Mouse (Mus musculus) CH12.LX (cell line): ENCODE data around the gene Trim11. TPM values are rescaled to one million over a fixed set of nuclear protein-coding genes. Genes with fewer than 3 reads are reported as not detected.

ENCODE experiments used
- DNase-seq: peaks from one replicate; pipeline ENCODE4 v3.0.0-alpha.2; 2013; ENCODE audit errors: extremely low read depth
- H3K27ac ChIP-seq: 2 replicates; pipeline ENCODE4 v1.5.1; 2012; ENCODE audit warnings: low read depth, mild to moderate bottlenecking, control low read depth, moderate library complexity; ENCODE audit not compliant: insufficient read depth
- H3K27me3 ChIP-seq: replicated peaks from 2 replicates; pipeline ENCODE3; 2012; ENCODE audit warnings: inconsistent platforms
- H3K36me3 ChIP-seq, 2 experiments: replicated peaks in 1 of 2; 2 replicates each; pipeline versions ENCODE3 to v1.6.1; 2012; ENCODE audit warnings: inconsistent platforms in 1 of 2, low read length in 1 of 2, mild to moderate bottlenecking in 1 of 2, mixed read lengths in 1 of 2, moderate library complexity in 1 of 2; ENCODE audit not compliant: control insufficient read depth in 1 of 2, insufficient read depth in 1 of 2
- H3K4me1 ChIP-seq, 2 experiments: 2 replicates each; pipeline ENCODE4 v1.6.1; 2012; ENCODE audit warnings: inconsistent platforms in 1 of 2, moderate library complexity in 1 of 2; ENCODE audit not compliant: insufficient read depth in 2 of 2, control insufficient read depth in 1 of 2
- H3K4me2 ChIP-seq: 2 replicates; pipeline ENCODE4 v1.6.1; 2012; ENCODE audit warnings: low read depth, mild to moderate bottlenecking, control low read depth; ENCODE audit not compliant: poor library complexity, insufficient read depth, severe bottlenecking
- H3K4me3 ChIP-seq, 3 experiments: fragments of 150-350 bp in 1 of 3; sonication (generic) in 1 of 3; replicated peaks in 1 of 3; 2 replicates each; pipeline versions ENCODE3 to v1.5.1; 2011 to 2012; ENCODE audit warnings: low read depth in 2 of 3, low read length in 2 of 3, mild to moderate bottlenecking in 2 of 3, moderate library complexity in 2 of 3, control low read depth in 1 of 3, improper control_type of control experiment in 1 of 3, inconsistent platforms in 1 of 3, mixed read lengths in 1 of 3; ENCODE audit not compliant: poor library complexity in 1 of 3
- H3K79me2 ChIP-seq: replicated peaks from 2 replicates; pipeline ENCODE4 v1.6.1; 2012; ENCODE audit warnings: mild to moderate bottlenecking, moderate library complexity; ENCODE audit not compliant: control insufficient read depth, poor library complexity, insufficient read depth, severe bottlenecking; ENCODE audit errors: extremely low read depth
- H3K9ac ChIP-seq: 2 replicates; pipeline ENCODE4 v1.6.1; 2012; ENCODE audit warnings: low read depth, mild to moderate bottlenecking, control low read depth, moderate library complexity; ENCODE audit not compliant: insufficient read depth
- H3K9me3 ChIP-seq: replicated peaks from 2 replicates; pipeline ENCODE3; 2012; ENCODE audit warnings: low read length, inconsistent platforms, mixed read lengths
- BHLHE40 ChIP-seq: IDR thresholded peaks from 2 replicates; pipeline ENCODE4 v1.6.1; 2011; ENCODE audit warnings: mild to moderate bottlenecking, low read depth, low read length, improper control_type of control experiment
- CHD1 ChIP-seq: IDR thresholded peaks from 2 replicates; pipeline ENCODE4 v1.6.1; 2012; ENCODE audit warnings: low read depth, low read length, improper control_type of control experiment, inconsistent platforms
- CHD2 ChIP-seq: IDR thresholded peaks from 2 replicates; pipeline ENCODE4 v1.6.1; 2011; ENCODE audit warnings: low read length, improper control_type of control experiment
- CTCF ChIP-seq, 2 experiments: IDR thresholded peaks in 1 of 2; conservative IDR thresholded peaks in 1 of 2; 2 replicates each; pipeline ENCODE4 v1.5.1; 2011 to 2012; ENCODE audit warnings: low read depth in 2 of 2, low read length in 2 of 2, improper control_type of control experiment in 1 of 2, inconsistent platforms in 1 of 2, mild to moderate bottlenecking in 1 of 2, moderate library complexity in 1 of 2
- E2F4 ChIP-seq: IDR thresholded peaks from 2 replicates; pipeline ENCODE4 v1.6.1; 2011; ENCODE audit warnings: low read depth, low read length, improper control_type of control experiment; ENCODE audit not compliant: insufficient replicate concordance
- ELF1 ChIP-seq: IDR thresholded peaks from 2 replicates; pipeline ENCODE4 v1.6.1; 2014; ENCODE audit warnings: low read depth, mild to moderate bottlenecking, inconsistent platforms, low read length, improper control_type of control experiment
- EP300 ChIP-seq: IDR thresholded peaks from 2 replicates; pipeline ENCODE4 v1.6.1; 2011; ENCODE audit warnings: low read length, improper control_type of control experiment
- ETS1 ChIP-seq: conservative IDR thresholded peaks from 2 replicates; pipeline ENCODE4 v1.6.1; 2012; ENCODE audit warnings: low read depth, mild to moderate bottlenecking, inconsistent platforms, low read length, improper control_type of control experiment, moderate library complexity
- GABPA ChIP-seq: IDR thresholded peaks from 2 replicates; pipeline ENCODE4 v1.6.1; 2012; ENCODE audit warnings: low read depth, low read length, improper control_type of control experiment, inconsistent platforms; ENCODE audit not compliant: insufficient replicate concordance
- HCFC1 ChIP-seq: IDR thresholded peaks from 2 replicates; pipeline ENCODE4 v1.6.1; 2012; ENCODE audit warnings: low read depth, mild to moderate bottlenecking, inconsistent platforms, low read length, improper control_type of control experiment
- IRF4 ChIP-seq: IDR thresholded peaks from 2 replicates; pipeline ENCODE4 v1.6.1; 2014; ENCODE audit warnings: low read depth, mild to moderate bottlenecking, inconsistent platforms, low read length, improper control_type of control experiment
- JUN ChIP-seq: IDR thresholded peaks from 2 replicates; pipeline ENCODE4 v1.6.1; 2011; ENCODE audit warnings: low read depth, mild to moderate bottlenecking, low read length, improper control_type of control experiment, moderate library complexity; ENCODE audit not compliant: insufficient read depth
- JUND ChIP-seq: conservative IDR thresholded peaks from 2 replicates; pipeline ENCODE4 v1.6.1; 2011; ENCODE audit warnings: low read depth, low read length, improper control_type of control experiment
- KAT2A ChIP-seq: IDR thresholded peaks from 2 replicates; pipeline ENCODE4 v1.6.1; 2012; ENCODE audit warnings: low read length, improper control_type of control experiment, inconsistent platforms; ENCODE audit not compliant: insufficient replicate concordance
- MAFK ChIP-seq: IDR thresholded peaks from 2 replicates; pipeline ENCODE4 v1.6.1; 2011; ENCODE audit warnings: low read length, improper control_type of control experiment; ENCODE audit not compliant: insufficient replicate concordance
- MAX ChIP-seq: IDR thresholded peaks from 2 replicates; pipeline ENCODE4 v1.6.1; 2011; ENCODE audit warnings: low read length, improper control_type of control experiment
- MAZ ChIP-seq: IDR thresholded peaks from 2 replicates; pipeline ENCODE4 v1.6.1; 2012; ENCODE audit warnings: low read depth, mild to moderate bottlenecking, inconsistent platforms, low read length, improper control_type of control experiment, moderate library complexity
- MEF2A ChIP-seq: IDR thresholded peaks from 2 replicates; pipeline ENCODE4 v1.6.1; 2014; ENCODE audit warnings: low read depth, mild to moderate bottlenecking, inconsistent platforms, low read length, improper control_type of control experiment, borderline replicate concordance
- MXI1 ChIP-seq: IDR thresholded peaks from 2 replicates; pipeline ENCODE4 v1.6.1; 2011; ENCODE audit warnings: mild to moderate bottlenecking, low read depth, low read length, improper control_type of control experiment
- MYC ChIP-seq: IDR thresholded peaks from 2 replicates; pipeline ENCODE4 v1.6.1; 2011; ENCODE audit warnings: low read depth, mild to moderate bottlenecking, improper control_type of control experiment, low read length
- NELFE ChIP-seq: IDR thresholded peaks from 2 replicates; pipeline ENCODE4 v1.6.1; 2011; ENCODE audit warnings: low read depth, low read length, improper control_type of control experiment
- NRF1 ChIP-seq: IDR thresholded peaks from 2 replicates; pipeline ENCODE4 v1.6.1; 2014; ENCODE audit warnings: low read depth, mild to moderate bottlenecking, inconsistent platforms, low read length, improper control_type of control experiment, moderate library complexity
- PAX5 ChIP-seq: IDR thresholded peaks from 2 replicates; pipeline ENCODE4 v1.6.1; 2012; ENCODE audit warnings: low read length, inconsistent platforms, mixed read lengths
- POLR2A ChIP-seq: IDR thresholded peaks from 2 replicates; pipeline ENCODE4 v1.6.1; 2011; ENCODE audit warnings: low read depth, mild to moderate bottlenecking, improper control_type of control experiment, low read length
- POLR2AphosphoS2 ChIP-seq: IDR thresholded peaks from 2 replicates; pipeline ENCODE4 v1.6.1; 2011; ENCODE audit warnings: low read depth, low read length, improper control_type of control experiment
- RAD21 ChIP-seq: IDR thresholded peaks from 2 replicates; pipeline ENCODE4 v1.6.1; 2011; ENCODE audit warnings: low read depth, mild to moderate bottlenecking, low read length, improper control_type of control experiment, moderate library complexity
- RCOR1 ChIP-seq: conservative IDR thresholded peaks from 2 replicates; pipeline ENCODE4 v1.6.1; 2012; ENCODE audit warnings: low read depth, mild to moderate bottlenecking, inconsistent platforms, low read length, improper control_type of control experiment
- SIN3A ChIP-seq: IDR thresholded peaks from 2 replicates; pipeline ENCODE4 v1.6.1; 2012; ENCODE audit warnings: low read length, improper control_type of control experiment, inconsistent platforms
- SMC3 ChIP-seq: IDR thresholded peaks from 2 replicates; pipeline ENCODE4 v1.6.1; 2011; ENCODE audit warnings: low read depth, low read length, improper control_type of control experiment
- TBP ChIP-seq: conservative IDR thresholded peaks from 2 replicates; pipeline ENCODE4 v1.6.1; 2011; ENCODE audit warnings: low read depth, low read length, improper control_type of control experiment
- TCF12 ChIP-seq: IDR thresholded peaks from 2 replicates; pipeline ENCODE4 v1.6.1; 2014; ENCODE audit warnings: low read depth, mild to moderate bottlenecking, inconsistent platforms, low read length, improper control_type of control experiment
- UBTF ChIP-seq: IDR thresholded peaks from 2 replicates; pipeline ENCODE4 v1.6.1; 2012; ENCODE audit warnings: low read depth, mild to moderate bottlenecking, inconsistent platforms, low read length, improper control_type of control experiment, moderate library complexity
- USF1 ChIP-seq: IDR thresholded peaks from 2 replicates; pipeline ENCODE4 v1.6.1; 2014; ENCODE audit warnings: low read depth, mild to moderate bottlenecking, inconsistent platforms, low read length, improper control_type of control experiment
- USF2 ChIP-seq: conservative IDR thresholded peaks from 2 replicates; pipeline ENCODE4 v1.6.1; 2011; ENCODE audit warnings: low read depth, low read length, improper control_type of control experiment
- ZC3H11A ChIP-seq: IDR thresholded peaks from 2 replicates; pipeline ENCODE4 v1.6.1; 2012; ENCODE audit warnings: low read depth, mild to moderate bottlenecking, inconsistent platforms, low read length, improper control_type of control experiment
- ZKSCAN1 ChIP-seq: IDR thresholded peaks from 2 replicates; pipeline ENCODE4 v1.6.1; 2012; ENCODE audit warnings: low read depth, inconsistent platforms, low read length, improper control_type of control experiment, borderline replicate concordance
- ZMIZ1 ChIP-seq: IDR thresholded peaks from 2 replicates; pipeline ENCODE4 v1.6.1; 2012; ENCODE audit warnings: low read depth, mild to moderate bottlenecking, inconsistent platforms, low read length, improper control_type of control experiment
- ZNF384 ChIP-seq: IDR thresholded peaks from 2 replicates; pipeline ENCODE4 v1.6.1; 2012; ENCODE audit warnings: low read depth, low read length, improper control_type of control experiment, inconsistent platforms
- dilution Hi-C: fragments of 300-500 bp; cut with MboI; formaldehyde crosslinking; loops from 2 replicates; pipeline ENCODE4 v1.14.3; 2020; ENCODE audit warnings: low sequenced_read_pairs; ENCODE audit not compliant: extremely low pct_unique_long_range_greater_than_20kb, extremely low pct_ligation_motif_present
- in situ Hi-C: fragments of 300-500 bp; cut with MboI; formaldehyde crosslinking; loops from 3 replicates; pipeline ENCODE4 v1.14.3; 2019; ENCODE audit warnings: low sequenced_read_pairs, low pct_ligation_motif_present, low pct_unique_long_range_greater_than_20kb, mixed read lengths
- polyA plus RNA-seq: library from polyadenylated mRNA; unstranded; fragments of >175 nt; gene quantifications from 2 replicates; pipeline ENCODE4 v1.2.1, GENCODE M21; 2012; ENCODE audit warnings: low read depth; ENCODE audit not compliant: insufficient read length
- total RNA-seq, 2 experiments: library from RNA; depleted of rRNA; stranded (reverse); fragments of 300-350 nt in 1 of 2; fragments of >200 nt in 1 of 2; gene quantifications; 2 replicates each; pipeline ENCODE4 v1.2.3; 2012 to 2014

Trim11 gene
- total and polyA plus RNA-seq, 3 experiments = 21.8 to 33.2 (median 23.2) TPM

DNA sequence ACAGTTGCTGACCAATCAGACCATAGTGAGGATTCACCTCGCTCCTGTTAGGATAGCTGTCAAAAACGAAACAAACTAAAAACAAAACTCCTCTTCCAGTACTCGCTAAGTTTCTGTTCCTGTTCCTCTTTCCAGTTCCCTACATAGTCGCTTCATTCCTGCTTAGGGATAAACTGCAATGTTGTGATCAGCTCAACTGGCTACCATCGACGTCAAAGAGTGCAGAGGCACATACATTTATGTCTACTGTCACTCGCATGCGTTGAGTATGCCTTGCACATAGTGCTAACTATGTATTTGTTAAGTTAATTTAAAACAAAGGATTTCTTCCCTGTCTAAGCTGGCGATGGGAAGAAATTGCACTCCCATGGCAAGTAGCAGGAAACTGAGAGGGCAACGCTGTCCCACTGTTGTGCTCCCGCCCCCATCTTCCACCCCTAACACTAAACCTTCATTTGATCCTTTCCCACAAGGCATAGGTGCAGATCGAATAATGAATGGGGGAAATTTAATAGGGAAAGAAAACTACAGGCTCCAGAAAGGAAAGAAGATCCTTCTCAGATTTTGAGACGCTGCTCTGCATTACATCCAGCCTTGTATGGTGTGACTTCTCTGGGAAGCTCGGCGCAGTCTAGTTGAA, 18.6 kb upstream of the Trim11 start:
- H3K27ac ChIP-seq = no peak overlapping the region
- H3K79me2 ChIP-seq = peaks cover 2% of the 10 kb centered on the region; the same call in 1 of the 2 replicates
- TF ChIP-seq MEF2A (peak; percentile 69; the same call in 1 of the 2 replicates), ZNF384 (peak; percentile 26), RCOR1 (peak; percentile 84), HCFC1 (peak; percentile 25; the same call in 1 of the 2 replicates), E2F4 (no peak), MXI1 (no peak), PAX5 (no peak), ELF1 (no peak), ZKSCAN1 (no peak), USF1 (no peak), RAD21 (no peak), TCF12 (peak; percentile 28; the same call in 1 of the 2 replicates), SMC3 (no peak), CTCF (conservative IDR thresholded peaks at IDR 0.05 in 1 of 2, IDR thresholded peaks at IDR 0.05 in 1 of 2; ENCODE audit: low read depth in 2 of 2, low read length in 2 of 2) (no peak), JUND (peak; percentile 64), JUN (peak; percentile 52; the same call in 1 of the 2 replicates), MAFK (peak; percentile 51; the same call in 1 of the 2 replicates), MAZ (no peak), KAT2A (no peak), USF2 (no peak), MAX (peak; percentile 63; the same call in 1 of the 2 replicates), ZC3H11A (no peak), NELFE (no peak), TBP (no peak), BHLHE40 (peak; percentile 79), IRF4 (peak; percentile 96), ETS1 (peak; percentile 82), POLR2AphosphoS2 (no peak), ZMIZ1 (no peak), UBTF (no peak), EP300 (peak; percentile 98), GABPA (no peak), NRF1 (no peak), POLR2A (no peak), CHD2 (peak; percentile 58), CHD1 (peak; percentile 28; the same call in 1 of the 2 replicates), SIN3A (peak; percentile 83; the same call in 1 of the 2 replicates), MYC (peak; percentile 48; the same call in 1 of the 2 replicates)
- peak overlapping the region; percentile 95 for H3K4me2 ChIP-seq
- peak; percentile 62 for DNase-seq
- peaks cover 2 to 20% of the 10 kb centered on the region in 2 experiments for H3K36me3 ChIP-seq
- H3K4me1 ChIP-seq = peaks cover 13 to 41% of the 10 kb centered on the region in 2 experiments
- H3K27me3 ChIP-seq = no peaks in the 10 kb centered on the region
- peak overlapping the region in 1 of 3 experiments; percentile 47 for H3K4me3 ChIP-seq
- H3K9me3 ChIP-seq = peaks cover 7% of the 10 kb centered on the region
- in situ Hi-C loops (loop anchor here (5.0 kb wide), 1 partner anchor 37 kb away; no protein-coding TSS in a partner anchor), dilution Hi-C loops (no loop called here)
- H3K9ac ChIP-seq = peak overlapping the region; percentile 24
